Mouse (Mus musculus): ENCODE results near the gene P2rx6. TPM values are rescaled to one million over a fixed set of nuclear protein-coding genes. Genes with fewer than 3 reads are reported as not detected.
A peak's percentile ranks its signal among the peaks of the same experiment; 100 is the strongest.
"Not testable (repeated sequence)": the region's sequence is repeated elsewhere in the genome, so short reads cannot be mapped to it uniquely, and the experiment has no call there.

P2rx6 gene
- polyA plus RNA-seq, 1 experiment from 2014 or later, result 0.07 TPM

DNA sequence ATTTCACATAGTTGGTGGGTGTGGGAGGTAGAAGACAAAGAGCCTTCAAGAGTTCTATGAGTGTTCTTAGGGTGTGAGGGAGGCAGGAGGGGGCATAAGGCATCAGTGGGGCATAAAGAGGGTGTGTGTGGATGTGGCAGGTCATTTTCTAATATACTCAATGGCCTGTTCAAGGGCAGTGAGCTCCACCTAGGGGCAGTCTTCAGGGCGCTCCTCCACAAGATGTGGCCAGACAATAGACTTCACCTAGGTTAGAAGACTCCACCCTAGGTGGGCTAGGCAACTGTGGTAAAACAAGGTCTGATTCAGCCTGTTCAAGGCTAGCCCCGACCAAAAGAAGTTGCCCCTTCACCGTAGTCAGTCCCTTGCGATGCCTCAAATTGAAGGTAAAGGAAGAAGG is 29.4 kb upstream of the P2rx6 start:
- Histone ChIP-seq H3K9ac (ENCODE audit: low read depth, low read length) (no peak overlapping the region), H3K27me3 (replicated peaks; ENCODE audit: control insufficient read depth, insufficient read depth, low read length) (no peaks in the 10 kb centered on the region), H3K9me3 (ENCODE audit: control insufficient read depth, low read length) (0 out of 2 replicates have a peak, but pooled peaks cover 3% of the 10 kb centered on the region), H3K4me3 (ENCODE audit: low read depth, low read length) (no peak overlapping the region), H3K4me1 (replicated peaks; ENCODE audit: control insufficient read depth, insufficient read depth, low read length) (peaks cover 12% of the 10 kb centered on the region), H3K4me2 (no peak overlapping the region), H3K36me3 (ENCODE audit: control insufficient read depth, insufficient read depth, low read length) (peaks cover 13% of the 10 kb centered on the region; the same call in 1 of the 2 replicates), H3K27ac (ENCODE audit: low read depth, low read length) (no peak overlapping the region)
- ATAC-seq (replicated peaks; ENCODE audit: low FRiP score), result no peak
- DNase-seq (ENCODE audit: low spot score), result no peak
- 60% methylated on average over 4 of the region's 4 CpGs for WGBS

DNA sequence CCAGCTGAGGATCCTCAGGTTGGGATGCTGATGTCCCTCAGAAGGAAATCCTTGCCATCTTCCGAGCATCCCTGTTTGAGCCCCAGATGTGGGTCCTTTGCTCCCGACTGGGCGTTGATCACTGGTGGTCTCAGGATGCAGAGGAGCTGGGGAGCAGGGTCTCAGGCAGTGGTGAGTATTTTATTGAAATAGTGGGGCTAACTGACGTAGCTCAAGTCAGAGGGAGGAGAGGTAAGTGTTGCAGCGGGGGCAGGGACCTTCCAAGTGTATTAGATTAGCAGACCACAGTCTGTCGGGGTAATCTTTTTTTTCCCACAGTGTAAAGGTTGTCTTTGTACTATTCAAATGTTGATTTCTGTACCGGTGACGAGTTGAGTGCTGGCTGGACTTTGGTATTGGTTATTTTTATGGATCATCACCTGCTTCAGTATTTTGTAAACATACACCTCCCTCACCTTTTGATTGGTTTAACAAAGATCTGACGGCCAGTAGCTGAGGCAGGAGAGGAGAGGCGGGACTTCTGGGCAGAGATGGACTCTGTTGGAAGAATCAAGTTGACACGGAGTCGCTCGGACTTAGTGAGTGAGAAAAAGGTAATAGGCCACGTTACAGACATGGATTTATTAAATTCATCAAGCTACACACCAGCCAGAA is 28.9 kb upstream of the P2rx6 start:
- 0 out of 2 replicates have a peak, but pooled peaks cover 3% of the 10 kb centered on the region for H3K9me3 ChIP-seq (ENCODE audit: control insufficient read depth, low read length)
- H3K27me3 ChIP-seq (replicated peaks; ENCODE audit: control insufficient read depth, insufficient read depth, low read length), result no peaks in the 10 kb centered on the region
- H3K27ac ChIP-seq (ENCODE audit: low read depth, low read length), result no peak overlapping the region
- ATAC-seq (replicated peaks; ENCODE audit: low FRiP score) (no peak), DNase-seq (ENCODE audit: low spot score) (no peak)
- peaks cover 12% of the 10 kb centered on the region for H3K4me1 ChIP-seq (replicated peaks; ENCODE audit: control insufficient read depth, insufficient read depth, low read length)
- WGBS, result 68% methylated on average over 14 of the region's 14 CpGs
- H3K4me3 ChIP-seq (ENCODE audit: low read depth, low read length), result no peak overlapping the region
- no peak overlapping the region for H3K9ac ChIP-seq (ENCODE audit: low read depth, low read length)
- H3K4me2 ChIP-seq, result no peak overlapping the region
- H3K36me3 ChIP-seq (ENCODE audit: control insufficient read depth, insufficient read depth, low read length), result peaks cover 8% of the 10 kb centered on the region; the same call in 1 of the 2 replicates

DNA sequence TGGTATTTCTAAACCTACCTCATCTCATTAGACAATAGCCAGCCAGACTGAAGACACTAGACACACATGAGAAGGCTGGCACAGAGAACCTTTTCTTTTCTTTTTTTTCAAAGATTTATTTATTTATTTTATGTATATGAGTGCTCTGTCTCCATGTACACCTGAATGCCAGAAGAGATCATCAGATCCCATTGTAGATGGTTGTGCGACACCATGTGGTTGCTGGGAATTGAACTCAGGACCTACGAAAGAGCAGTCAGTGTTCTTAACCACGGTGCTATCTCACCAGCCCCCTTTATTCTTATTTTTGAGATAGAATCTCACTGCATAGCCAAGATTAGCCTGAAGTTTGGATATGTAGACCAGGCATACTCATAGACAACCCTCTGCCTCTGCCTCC is 25.1 kb upstream of the P2rx6 start:
- 75% methylated on average over 3 of the region's 3 CpGs for WGBS
- no peak for DNase-seq (ENCODE audit: low spot score)
- no peak overlapping the region for H3K4me3 ChIP-seq (ENCODE audit: low read depth, low read length)

DNA sequence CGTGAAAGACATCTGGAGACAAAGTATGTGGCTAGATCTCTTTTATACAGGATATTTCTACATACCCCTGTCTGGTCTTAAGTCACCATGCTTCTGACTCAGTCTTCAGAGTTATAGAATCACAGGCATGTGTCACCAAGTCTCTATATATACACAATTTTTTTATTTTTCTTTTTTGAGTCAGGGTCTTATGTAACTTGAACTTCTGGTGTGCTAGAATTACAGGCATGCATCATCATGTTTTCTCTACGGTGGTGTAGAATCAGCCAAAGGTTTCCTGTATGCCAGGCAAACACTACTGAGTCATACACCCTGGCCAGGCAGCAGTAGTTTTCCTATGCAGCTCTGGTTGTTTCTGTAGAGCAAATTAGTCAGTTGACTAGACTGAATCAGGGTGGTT is 19.1 kb upstream of the P2rx6 start:
- Histone ChIP-seq H3K27ac (ENCODE audit: low read depth, low read length) (no peak overlapping the region), H3K9ac (ENCODE audit: low read depth, low read length) (no peak overlapping the region), H3K4me2 (no peak overlapping the region), H3K36me3 (ENCODE audit: control insufficient read depth, insufficient read depth, low read length) (no peaks in the 10 kb centered on the region), H3K4me3 (ENCODE audit: low read depth, low read length) (no peak overlapping the region), H3K9me3 (ENCODE audit: control insufficient read depth, low read length) (no peaks in the 10 kb centered on the region), H3K27me3 (replicated peaks; ENCODE audit: control insufficient read depth, insufficient read depth, low read length) (peaks cover 5% of the 10 kb centered on the region; the same call in 1 of the 2 replicates), H3K4me1 (replicated peaks; ENCODE audit: control insufficient read depth, insufficient read depth, low read length) (no peaks in the 10 kb centered on the region)
- DNase-seq (ENCODE audit: low spot score) (no peak), ATAC-seq (replicated peaks; ENCODE audit: low FRiP score) (no peak)
- 61% methylated on average over 2 of the region's 2 CpGs for WGBS

More for the DNA sequence above, 25.1 kb upstream of the P2rx6 start:
- H3K9ac ChIP-seq (ENCODE audit: low read depth, low read length), result no peak overlapping the region
- H3K4me2 ChIP-seq, result no peak overlapping the region
- H3K27me3 ChIP-seq (replicated peaks; ENCODE audit: control insufficient read depth, insufficient read depth, low read length), result peaks cover 5% of the 10 kb centered on the region; the same call in 1 of the 2 replicates
- H3K27ac ChIP-seq (ENCODE audit: low read depth, low read length), result no peak overlapping the region
- no peaks in the 10 kb centered on the region for H3K36me3 ChIP-seq (ENCODE audit: control insufficient read depth, insufficient read depth, low read length)
- ATAC-seq (replicated peaks; ENCODE audit: low FRiP score), result no peak
- H3K4me1 ChIP-seq (replicated peaks; ENCODE audit: control insufficient read depth, insufficient read depth, low read length), result peaks cover 4% of the 10 kb centered on the region
- H3K9me3 ChIP-seq (ENCODE audit: control insufficient read depth, low read length), result 0 out of 2 replicates have a peak, but pooled peaks cover 3% of the 10 kb centered on the region

GRCm38 (mm10) chr16:17552837-17553236 is 8.8 kb upstream of the P2rx6 start:
- Histone ChIP-seq H3K27me3 (replicated peaks; ENCODE audit: control insufficient read depth, insufficient read depth, low read length) (no peaks in the 10 kb centered on the region), H3K4me1 (replicated peaks; ENCODE audit: control insufficient read depth, insufficient read depth, low read length) (peaks cover 27% of the 10 kb centered on the region), H3K27ac (ENCODE audit: low read depth, low read length) (no peak overlapping the region), H3K9ac (ENCODE audit: low read depth, low read length) (no peak overlapping the region), H3K4me2 (no peak overlapping the region), H3K9me3 (ENCODE audit: control insufficient read depth, low read length) (no peaks in the 10 kb centered on the region), H3K36me3 (ENCODE audit: control insufficient read depth, insufficient read depth, low read length) (no peaks in the 10 kb centered on the region), H3K4me3 (ENCODE audit: low read depth, low read length) (no peak overlapping the region)
- ATAC-seq (replicated peaks; ENCODE audit: low FRiP score) (no peak), DNase-seq (ENCODE audit: low spot score) (no peak)
- WGBS, result 59% methylated on average over 7 of the region's 7 CpGs

DNA sequence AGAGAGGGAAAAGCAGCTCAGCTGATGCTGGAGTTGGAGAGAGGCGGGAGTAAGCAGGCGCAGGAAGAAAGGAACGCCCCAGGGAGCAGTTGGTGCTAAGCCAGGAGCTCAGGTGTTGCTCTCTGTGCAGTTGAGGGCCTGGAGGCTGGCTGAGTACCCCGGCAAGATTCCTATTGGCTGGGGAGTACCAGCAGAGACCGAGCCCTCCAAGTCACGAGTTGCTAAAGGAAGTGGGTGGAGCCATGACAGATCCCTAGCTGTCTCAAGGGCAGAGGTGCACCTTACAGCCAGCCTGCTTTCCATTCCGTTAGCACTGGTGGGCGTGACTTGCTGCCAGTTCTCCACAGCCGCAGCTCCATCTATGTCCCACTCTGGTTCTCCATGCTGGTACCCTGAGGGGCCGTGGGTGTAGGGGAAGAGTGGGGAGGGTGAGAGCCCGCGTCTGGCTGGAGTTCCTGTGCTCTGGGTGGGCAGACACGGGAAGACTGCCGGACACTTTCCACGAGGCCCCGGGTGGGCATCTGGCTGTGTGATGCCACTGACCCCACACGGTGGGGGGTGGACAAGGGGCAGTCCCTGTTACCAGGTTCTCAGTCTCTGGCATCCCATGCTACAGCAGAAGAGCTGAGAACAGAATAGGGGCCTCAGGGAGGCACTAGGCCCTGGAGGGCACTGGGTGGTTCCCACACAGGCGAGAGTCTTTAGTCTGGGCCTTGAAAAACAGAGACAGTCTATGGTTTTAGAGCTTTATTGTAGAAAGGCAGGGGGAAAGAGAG is 7.6 kb upstream of the P2rx6 start:
- H3K4me2 ChIP-seq, result peak overlapping the region; percentile 94
- peak; percentile 87 for ATAC-seq (replicated peaks; ENCODE audit: low FRiP score)
- no peaks in the 10 kb centered on the region for H3K36me3 ChIP-seq (ENCODE audit: control insufficient read depth, insufficient read depth, low read length)
- H3K4me1 ChIP-seq (replicated peaks; ENCODE audit: control insufficient read depth, insufficient read depth, low read length), result peaks cover 39% of the 10 kb centered on the region
- H3K9me3 ChIP-seq (ENCODE audit: control insufficient read depth, low read length), result no peaks in the 10 kb centered on the region
- DNase-seq (ENCODE audit: low spot score), result peak; percentile 73
- peak overlapping the region; percentile 44 for H3K4me3 ChIP-seq (ENCODE audit: low read depth, low read length)
- H3K9ac ChIP-seq (ENCODE audit: low read depth, low read length), result peak overlapping the region; percentile 59
- 10% methylated on average over 18 of the region's 18 CpGs for WGBS
- no peaks in the 10 kb centered on the region for H3K27me3 ChIP-seq (replicated peaks; ENCODE audit: control insufficient read depth, insufficient read depth, low read length)
- H3K27ac ChIP-seq (ENCODE audit: low read depth, low read length), result peak overlapping the region; percentile 96

DNA sequence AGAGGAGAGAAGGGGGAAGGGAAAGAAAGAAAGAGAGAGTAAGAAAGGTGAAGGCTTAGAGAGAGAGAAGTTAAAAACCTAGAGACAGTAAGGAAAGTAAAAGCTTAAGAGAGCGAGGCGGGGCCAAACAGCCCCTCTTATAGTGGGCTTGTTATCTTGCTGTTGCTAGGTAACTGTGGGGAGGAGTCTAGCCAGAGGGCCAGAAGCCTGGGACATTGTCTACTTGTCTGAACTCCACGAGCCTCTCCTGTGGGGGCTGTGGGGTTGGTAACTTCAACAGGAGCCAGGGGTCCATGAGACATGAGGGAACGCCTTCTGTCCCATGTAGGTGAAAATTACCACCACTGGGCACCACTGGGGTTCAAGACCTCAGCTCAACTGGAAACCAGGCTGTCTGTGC is 7.0 kb upstream of the P2rx6 start:
- peak; percentile 59 for DNase-seq (ENCODE audit: low spot score)
- H3K27me3 ChIP-seq (replicated peaks; ENCODE audit: control insufficient read depth, insufficient read depth, low read length); H3K36me3 ChIP-seq (ENCODE audit: control insufficient read depth, insufficient read depth, low read length); H3K9me3 ChIP-seq (ENCODE audit: control insufficient read depth, low read length): not testable (repeated sequence)
- WGBS, result 18% methylated on average over 4 of the region's 4 CpGs
- peak overlapping the region; percentile 96 for H3K27ac ChIP-seq (ENCODE audit: low read depth, low read length)
- ATAC-seq (replicated peaks; ENCODE audit: low FRiP score), result peak; percentile 79
- H3K4me1 ChIP-seq (replicated peaks; ENCODE audit: control insufficient read depth, insufficient read depth, low read length), result peaks cover 43% of the 10 kb centered on the region
- peak overlapping the region; percentile 44 for H3K4me3 ChIP-seq (ENCODE audit: low read depth, low read length)
- peak overlapping the region; percentile 59 for H3K9ac ChIP-seq (ENCODE audit: low read depth, low read length)
- H3K4me2 ChIP-seq, result peak overlapping the region; percentile 94

- Histone ChIP-seq H3K27ac (ENCODE audit: low read depth, low read length) (no peak overlapping the region), H3K27me3 (replicated peaks; ENCODE audit: control insufficient read depth, insufficient read depth, low read length) (no peaks in the 10 kb centered on the region), H3K9ac (ENCODE audit: low read depth, low read length) (no peak overlapping the region), H3K4me3 (ENCODE audit: low read depth, low read length) (no peak overlapping the region), H3K4me2 (no peak overlapping the region), H3K9me3 (ENCODE audit: control insufficient read depth, low read length) (no peaks in the 10 kb centered on the region), H3K36me3 (ENCODE audit: control insufficient read depth, insufficient read depth, low read length) (no peaks in the 10 kb centered on the region), H3K4me1 (replicated peaks; ENCODE audit: control insufficient read depth, insufficient read depth, low read length) (peaks cover 52% of the 10 kb centered on the region)
- WGBS, result 83% methylated on average over 4 of the region's 4 CpGs
- no peak for DNase-seq (ENCODE audit: low spot score)
- no peak for ATAC-seq (replicated peaks; ENCODE audit: low FRiP score)
These were observed 5.5 kb upstream of the P2rx6 start for GRCm38 (mm10) chr16:17556180-17556579.
